Mouse (Mus musculus) C2C12 (cell line): ENCODE measurements around the gene Arl2. TPM values are rescaled to one million over a fixed set of nuclear protein-coding genes. Genes with fewer than 3 reads are reported as not detected.

Experiments
- H3K27me3 ChIP-seq: one replicate; pipeline ENCODE4 v1.6.1; 2011; ENCODE audit not compliant: control insufficient read depth, insufficient read depth, insufficient read length
- H3K36me3 ChIP-seq: one replicate; pipeline ENCODE4 v1.6.1; 2011; ENCODE audit not compliant: control insufficient read depth, insufficient read depth
- H3K4me3 ChIP-seq: one replicate; pipeline ENCODE4 v1.5.1; 2011; ENCODE audit warnings: mild to moderate bottlenecking, control low read depth; ENCODE audit not compliant: poor library complexity, insufficient read depth, severe bottlenecking
- H3K79me2 ChIP-seq: one replicate; pipeline ENCODE4 v1.6.1; 2011; ENCODE audit not compliant: control insufficient read depth, insufficient read depth
- H3K79me3 ChIP-seq: one replicate; pipeline ENCODE4 v1.6.1; 2011; ENCODE audit warnings: low read depth, control low read depth
- H3ac ChIP-seq: one replicate; pipeline ENCODE3; 2011; ENCODE audit warnings: low read depth; ENCODE audit not compliant: control insufficient read depth, insufficient read length
- CEBPB ChIP-seq: IDR thresholded peaks from one replicate; pipeline ENCODE4 v1.6.1; 2011; ENCODE audit warnings: low read depth, mild to moderate bottlenecking, control low read depth, moderate library complexity
- CTCF ChIP-seq: IDR thresholded peaks from one replicate; pipeline ENCODE4 v1.5.1; 2011; ENCODE audit not compliant: control insufficient read depth, insufficient read depth, insufficient read length
- FOSL1 ChIP-seq: IDR thresholded peaks from one replicate; pipeline ENCODE4 v1.8.0; 2011; ENCODE audit warnings: mild to moderate bottlenecking, low read length; ENCODE audit not compliant: poor library complexity, insufficient read depth, severe bottlenecking
- MAX ChIP-seq: IDR thresholded peaks from one replicate; pipeline ENCODE4 v1.6.1; 2011; ENCODE audit warnings: mild to moderate bottlenecking, control low read depth
- MYOD1 ChIP-seq: IDR thresholded peaks from one replicate; pipeline ENCODE4 v1.6.1; 2011; ENCODE audit warnings: low read depth; ENCODE audit not compliant: control insufficient read depth, insufficient read length
- MYOG ChIP-seq: IDR thresholded peaks from one replicate; pipeline ENCODE4 v1.6.1; 2011; ENCODE audit not compliant: control insufficient read depth, insufficient read length; ENCODE audit errors: extremely low read depth
- USF1 ChIP-seq: IDR thresholded peaks from one replicate; pipeline ENCODE4 v1.6.1; 2011; ENCODE audit warnings: low read depth, mild to moderate bottlenecking, control low read depth, moderate library complexity
- long read RNA-seq, 2 experiments: library from polyadenylated mRNA; unstranded; transcript quantifications; one replicate each; pipeline ENCODE4 v2.0.0; 2019 to 2020
- polyA plus RNA-seq: library from polyadenylated mRNA; unstranded; fragments of >200 nt; fragmentation: generic; extraction: Trizol; gene quantifications from one replicate; pipeline ENCODE4 v1.2.1, GENCODE M21; 2012; ENCODE audit warnings: missing spikeins

Gene Arl2
- 78.3 TPM for polyA plus RNA-seq
- long read RNA-seq, experiment 1, transcript Arl2-201 (5 exons, 1,286 nt): major isoform, 87 of 109 reads
- long read RNA-seq, experiment 1, partial matches to known transcripts: 14 of 109 reads
- long read RNA-seq, experiment 1, other reads (novel, unspliced or antisense): 8 of 109 reads
- long read RNA-seq, experiment 2, transcript Arl2-201 (5 exons, 1,286 nt): major isoform, 11 of 22 reads
- long read RNA-seq, experiment 2, partial matches to known transcripts: 8 of 22 reads
- long read RNA-seq, experiment 2, other reads (novel, unspliced or antisense): 0 of 22 reads

DNA sequence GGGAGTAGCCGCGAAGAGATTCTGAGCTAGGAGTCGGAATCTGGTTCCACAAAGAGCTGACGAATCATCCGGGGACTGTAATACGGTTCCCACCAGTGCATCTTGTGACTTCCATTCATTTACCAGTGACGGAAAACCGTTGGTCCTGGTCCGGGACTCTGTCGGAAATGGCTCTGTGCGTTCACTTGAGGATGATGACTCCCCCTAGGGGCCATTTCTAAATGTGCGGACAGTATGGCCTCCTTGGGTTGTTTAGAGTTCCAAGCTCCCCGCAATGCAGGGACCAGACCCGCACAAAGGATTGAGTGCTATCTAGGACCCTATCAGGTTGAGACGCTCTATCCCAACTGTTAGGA lies at the start of gene Arl2:
Gene Arl2, minus strand, starts transcription at position 155 of the 356 bp plus-strand sequence.
- Histone ChIP-seq H3K4me3 (peak within 1 kb of the TSS; percentile 56), H3ac (peak within 1 kb of the TSS; percentile 97), H3K27me3 (peaks cover 10% of the 10 kb centered on the region), H3K36me3 (no peaks in the 10 kb centered on the region), H3K79me2 (peaks cover 8% of the 10 kb centered on the region), H3K79me3 (no peaks in the 10 kb centered on the region)
- TF ChIP-seq MYOD1 (no peak), FOSL1 (no peak), CTCF (peak; percentile 54)

DNA sequence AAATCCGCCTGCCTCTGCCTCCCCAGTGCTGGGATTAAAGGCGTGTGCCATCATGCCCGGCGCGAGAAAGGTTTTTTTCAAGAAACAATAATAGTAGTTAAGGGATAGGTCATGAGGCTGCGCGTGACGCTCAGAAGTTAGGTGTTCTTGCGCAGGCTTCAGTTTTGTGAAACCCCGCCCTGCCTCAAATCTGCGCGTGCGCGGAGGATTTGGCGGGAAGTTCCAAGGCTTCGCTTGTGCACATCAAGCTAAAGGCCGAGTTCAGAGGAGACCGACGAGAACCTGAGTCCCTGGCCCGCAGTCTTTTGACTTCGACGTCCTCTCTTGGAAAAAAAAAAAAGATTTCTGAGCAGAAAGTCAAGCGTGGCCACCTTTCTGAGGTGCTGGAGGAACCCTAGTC lies 42.8 kb upstream of the Arl2 start, which contains the start of gene Majin:
Gene Majin, plus strand, starts transcription at position 258 of the 400 bp plus-strand sequence.
- Histone ChIP-seq H3K79me3 (no peaks in the 10 kb centered on the region), H3ac (no peak within 1 kb of the TSS), H3K4me3 (no peak within 1 kb of the TSS), H3K36me3 (no peaks in the 10 kb centered on the region), H3K27me3 (peaks cover 9% of the 10 kb centered on the region), H3K79me2 (no peaks in the 10 kb centered on the region)
- TF ChIP-seq CTCF (no peak), FOSL1 (no peak), MYOG (no peak), MAX (no peak), CEBPB (no peak), MYOD1 (no peak), USF1 (no peak)

DNA sequence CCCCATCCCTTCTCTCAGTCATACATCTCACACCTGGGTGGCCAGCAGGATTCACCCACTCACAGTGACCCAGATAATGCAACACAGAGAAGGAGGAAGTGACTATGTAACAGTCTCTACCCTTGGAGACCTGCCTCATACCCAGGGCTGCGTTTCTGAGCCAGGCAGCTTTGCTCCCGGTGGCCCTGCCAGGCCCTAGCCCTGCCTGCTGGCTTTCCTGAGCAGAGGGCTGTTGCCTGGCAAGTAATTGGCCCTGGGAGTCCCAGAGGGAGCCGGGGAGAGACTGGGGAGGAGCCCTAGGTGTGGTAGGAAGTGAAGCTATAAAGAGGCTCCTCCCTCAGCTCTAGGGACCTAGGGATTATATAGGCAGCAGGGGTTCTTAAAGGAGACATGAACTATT lies 41.2 kb upstream of the Arl2 start:
- H3ac ChIP-seq: no peak overlapping the region
- no peaks in the 10 kb centered on the region for H3K36me3 ChIP-seq
- H3K79me2 ChIP-seq: no peaks in the 10 kb centered on the region
- H3K4me3 ChIP-seq: no peak overlapping the region
- H3K79me3 ChIP-seq: no peaks in the 10 kb centered on the region
- TF ChIP-seq MYOG (no peak), FOSL1 (no peak), CTCF (no peak), MYOD1 (no peak), MAX (no peak), USF1 (no peak), CEBPB (no peak)
- peaks cover 12% of the 10 kb centered on the region for H3K27me3 ChIP-seq

DNA sequence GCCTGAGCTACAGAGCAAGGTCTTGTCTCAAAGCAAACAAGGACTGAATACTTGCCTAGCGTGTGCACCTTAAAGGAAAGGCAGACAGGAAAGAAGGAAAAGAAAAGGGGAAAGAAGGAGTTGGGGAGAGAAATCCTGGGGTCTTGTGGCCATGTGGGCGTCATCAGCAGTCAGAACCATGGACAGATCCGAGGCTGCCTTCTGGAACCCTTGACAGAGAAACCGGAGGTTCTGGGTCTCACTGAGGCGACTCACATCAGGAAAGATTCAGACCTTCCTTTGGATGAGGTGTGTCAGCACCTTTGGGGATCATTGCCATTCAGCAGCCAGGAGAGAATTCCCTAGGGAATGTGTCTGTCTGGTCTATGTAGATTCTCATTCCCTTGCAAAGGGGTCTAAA lies 40.3 kb upstream of the Arl2 start:
- no peak overlapping the region for H3ac ChIP-seq

DNA sequence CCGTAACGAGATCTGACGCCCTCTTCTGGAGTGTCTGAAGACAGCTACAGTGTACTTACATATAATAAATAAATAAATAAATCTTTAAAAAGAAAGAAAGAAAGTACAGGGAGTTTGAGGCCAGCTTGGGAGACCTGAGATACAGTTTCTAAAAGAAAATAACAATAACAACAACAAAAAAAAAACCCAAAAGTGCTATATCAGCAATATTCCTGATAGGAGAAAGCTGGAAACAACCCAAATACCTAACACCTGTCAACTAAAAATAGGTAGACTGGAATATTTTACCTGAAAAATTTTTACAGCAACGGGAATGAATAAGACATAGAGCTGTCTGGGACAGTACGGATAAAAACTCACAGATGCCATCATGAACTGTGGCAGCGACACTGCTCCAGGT lies 37.4 kb upstream of the Arl2 start:
- Histone ChIP-seq H3K4me3 (no peak overlapping the region), H3K79me2 (no peaks in the 10 kb centered on the region), H3K36me3 (no peaks in the 10 kb centered on the region), H3ac (no peak overlapping the region), H3K79me3 (no peaks in the 10 kb centered on the region), H3K27me3 (peaks cover 16% of the 10 kb centered on the region)
- TF ChIP-seq MAX: no peak
- TF ChIP-seq MYOG: no peak
- TF ChIP-seq USF1: no peak
- no peak for TF ChIP-seq CTCF

More for the DNA sequence above, 40.3 kb upstream of the Arl2 start:
- Histone ChIP-seq H3K79me3 (no peaks in the 10 kb centered on the region), H3K79me2 (no peaks in the 10 kb centered on the region), H3K27me3 (peaks cover 18% of the 10 kb centered on the region), H3K4me3 (no peak overlapping the region), H3K36me3 (no peaks in the 10 kb centered on the region)
- TF ChIP-seq USF1: no peak
- no peak for TF ChIP-seq CEBPB
- no peak for TF ChIP-seq MAX
- TF ChIP-seq CTCF: no peak
- no peak for TF ChIP-seq MYOG
- TF ChIP-seq FOSL1: no peak
- TF ChIP-seq MYOD1: no peak

DNA sequence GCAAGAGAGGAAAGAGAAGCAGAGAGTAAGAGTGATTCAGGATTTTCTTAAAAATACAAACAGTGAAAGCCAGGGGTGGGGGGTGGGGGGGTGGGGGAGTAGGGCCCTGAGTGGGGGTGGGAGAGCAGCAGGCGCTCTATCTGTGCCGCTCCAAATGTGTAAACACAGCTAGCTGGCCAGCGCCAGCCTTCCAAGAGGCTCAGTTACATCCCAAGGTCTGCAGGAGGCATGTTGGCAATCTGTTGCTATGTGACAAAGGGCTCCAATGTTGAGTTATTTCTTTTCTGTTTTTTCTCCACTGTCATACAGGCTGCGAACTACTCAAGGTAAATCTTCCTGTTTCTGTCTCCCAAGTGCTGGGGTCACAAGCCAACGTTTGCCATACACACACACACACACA lies 33.4 kb upstream of the Arl2 start:
- Histone ChIP-seq H3ac (no peak overlapping the region), H3K36me3 (no peaks in the 10 kb centered on the region), H3K4me3 (no peak overlapping the region), H3K79me2 (no peaks in the 10 kb centered on the region), H3K27me3 (peaks cover 33% of the 10 kb centered on the region), H3K79me3 (no peaks in the 10 kb centered on the region)
- no peak for TF ChIP-seq USF1
- no peak for TF ChIP-seq CEBPB
- TF ChIP-seq CTCF: no peak
